Mouse (Mus musculus): ENCODE data around the gene Rab8b.
"Not testable (repeated sequence)": the region's sequence is repeated elsewhere in the genome, so short reads cannot be mapped to it uniquely, and the experiment has no call there.

Gene Rab8b

GRCm38 (mm10) chr9:66917216-66917891 lies 2.1 kb downstream of the Rab8b start:
- DNase-seq, result no peak

GRCm38 (mm10) chr9:66915869-66916785 lies 3.4 kb downstream of the Rab8b start:
- DNase-seq, result no peak

- DNase-seq, result no peak
Observed at GRCm38 (mm10) chr9:66915401-66915800, 4.1 kb downstream of the Rab8b start.

GRCm38 (mm10) chr9:66914540-66914939 lies 4.9 kb downstream of the Rab8b start:
- no peak for DNase-seq

DNA sequence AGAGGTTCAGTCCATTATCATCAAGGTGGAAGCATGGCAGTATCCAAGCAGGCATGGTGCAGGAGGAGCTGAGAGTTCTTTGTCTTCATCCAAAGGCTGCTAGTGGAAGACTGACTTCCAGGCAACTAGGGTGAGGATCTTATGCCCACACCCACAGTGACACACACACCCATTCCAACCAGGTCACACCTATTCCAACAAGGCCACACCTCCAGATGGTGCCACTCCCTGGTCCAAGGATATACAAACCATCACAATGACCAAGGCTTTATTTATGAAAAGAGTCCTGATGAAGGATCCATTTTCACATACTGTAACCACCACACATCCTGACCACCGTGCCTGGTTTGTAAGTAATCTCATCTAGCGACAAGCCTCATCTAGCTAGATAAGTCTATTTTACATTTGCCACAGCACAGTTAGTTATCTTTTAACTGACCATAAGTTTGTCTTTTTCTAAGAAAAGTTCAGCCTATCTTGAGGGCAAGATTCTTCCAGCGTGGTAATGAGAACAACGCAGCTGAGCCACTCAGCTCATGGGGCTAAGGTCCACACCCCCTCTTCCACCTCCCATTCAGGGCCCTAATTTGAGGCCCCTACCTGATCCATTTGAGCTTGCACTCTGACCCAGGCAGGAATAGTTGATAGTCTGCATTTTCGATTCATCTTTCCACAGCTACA lies 6.1 kb downstream of the Rab8b start:
- DNase-seq, result not testable (repeated sequence)

- DNase-seq, result no peak
Observed at GRCm38 (mm10) chr9:66912304-66912703, 7.2 kb downstream of the Rab8b start.

- DNase-seq, result no peak
Observed at GRCm38 (mm10) chr9:66910677-66911076, 8.8 kb downstream of the Rab8b start.

- DNase-seq, result no peak
Observed at GRCm38 (mm10) chr9:66909922-66910321, 9.6 kb downstream of the Rab8b start.

- no peak for DNase-seq
Observed at GRCm38 (mm10) chr9:66907746-66908397, 11.6 kb downstream of the Rab8b start.

DNA sequence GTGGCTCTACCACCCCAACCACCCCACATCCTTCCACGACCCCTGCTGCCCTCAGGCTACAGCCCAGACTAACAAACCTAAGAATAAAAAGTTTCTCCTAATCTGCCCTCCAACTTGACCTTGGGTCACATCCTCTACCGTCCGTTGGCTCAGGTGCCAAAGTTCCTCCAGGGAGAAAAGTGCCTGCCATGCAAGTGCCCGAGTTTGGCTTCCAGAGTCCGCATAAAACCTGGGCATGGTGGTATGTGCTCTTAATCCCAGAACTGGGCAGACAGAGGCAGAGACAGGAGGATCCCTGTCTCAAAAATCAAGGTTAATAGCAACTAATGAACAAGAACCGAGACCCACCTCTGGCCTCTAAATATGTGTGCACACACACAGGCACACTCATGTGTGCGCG lies 12.4 kb downstream of the Rab8b start:
- no peak for DNase-seq

DNA sequence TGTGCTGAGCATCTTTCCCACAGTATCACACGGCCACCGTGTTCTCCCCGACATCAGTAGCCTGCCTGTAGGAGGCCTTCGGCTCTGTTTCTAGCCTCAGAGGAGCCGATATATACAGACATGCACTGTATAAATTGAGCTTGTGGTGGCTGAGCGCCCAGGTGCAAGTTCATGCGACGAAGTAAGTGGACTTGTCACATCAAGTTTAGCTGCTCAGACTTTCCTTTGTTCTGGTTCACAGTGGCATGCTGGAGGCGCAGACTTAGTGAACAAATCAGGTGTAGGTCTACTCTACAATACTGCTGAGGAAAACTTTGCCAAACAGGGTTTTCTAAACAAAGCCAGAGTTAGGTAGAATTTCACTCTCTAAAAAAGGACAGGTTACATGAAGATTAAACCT lies 13.5 kb downstream of the Rab8b start:
- DNase-seq, result no peak

- DNase-seq, result no peak
Observed at GRCm38 (mm10) chr9:66899526-66899925, 20.0 kb downstream of the Rab8b start.

- DNase-seq, result no peak
Observed at GRCm38 (mm10) chr9:66899072-66899471, 20.4 kb downstream of the Rab8b start.

DNA sequence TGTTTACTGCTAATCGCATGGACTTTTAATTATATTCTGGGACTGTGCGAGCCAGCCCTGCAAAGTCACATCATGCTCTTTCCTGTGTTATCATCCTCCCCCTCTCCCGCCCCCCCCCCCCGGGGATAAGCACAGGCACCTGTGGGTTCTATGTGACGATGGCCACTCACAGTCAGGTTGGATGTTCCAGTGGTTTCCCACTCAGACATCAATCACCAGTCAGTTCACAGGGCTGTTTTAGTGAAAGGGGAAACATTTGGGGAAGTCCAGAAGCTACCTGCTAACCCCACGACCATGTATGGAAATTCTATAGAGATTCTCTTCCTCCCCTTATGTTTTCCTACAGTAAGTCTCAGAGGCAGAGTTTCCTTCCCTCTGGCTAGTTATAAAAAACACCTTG lies 21.6 kb downstream of the Rab8b start:
- no peak for DNase-seq

GRCm38 (mm10) chr9:66896951-66897350 lies 22.5 kb downstream of the Rab8b start:
- DNase-seq, result no peak

DNA sequence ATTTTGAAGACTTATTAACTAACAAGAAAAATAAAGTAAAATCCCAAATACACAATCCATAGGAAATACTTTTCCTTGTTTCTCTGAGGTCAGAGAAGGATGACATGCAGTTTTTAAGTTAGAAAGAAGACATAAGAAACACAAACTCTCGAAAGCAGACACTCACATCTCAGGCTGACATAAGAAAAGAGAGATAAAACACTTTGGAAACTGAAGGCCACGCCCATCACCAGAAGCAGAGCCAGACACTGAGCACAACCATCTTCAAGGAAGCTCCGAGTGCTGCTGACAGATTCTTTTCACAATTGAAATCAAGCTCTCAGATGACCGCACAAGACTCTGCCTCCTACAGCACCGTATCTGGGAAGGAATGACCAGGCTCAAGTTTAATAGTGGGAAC lies 23.5 kb downstream of the Rab8b start:
- DNase-seq, result no peak

- no peak for DNase-seq
Observed at GRCm38 (mm10) chr9:66895035-66895779, 24.3 kb downstream of the Rab8b start.

DNA sequence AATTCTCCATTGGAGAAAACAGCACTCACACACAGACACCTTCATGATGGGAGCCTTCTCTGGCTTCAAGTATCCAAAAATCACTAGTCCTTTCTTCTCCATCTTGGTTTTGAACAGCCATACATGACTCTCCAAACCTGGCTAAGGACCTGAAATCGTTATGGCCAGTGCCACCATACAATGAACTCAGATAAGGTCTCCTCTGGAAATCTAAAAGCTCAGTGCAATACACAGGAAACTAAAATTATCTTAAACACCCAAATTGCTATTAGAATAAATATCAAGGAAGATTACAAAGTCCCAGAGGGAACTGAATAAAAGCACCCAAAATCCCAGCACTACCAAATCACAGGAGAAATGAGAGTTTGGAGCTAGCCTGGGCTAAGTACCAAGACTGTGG lies 25.1 kb downstream of the Rab8b start:
- no peak for DNase-seq

- DNase-seq, result not testable (repeated sequence)
Observed at GRCm38 (mm10) chr9:66892456-66892855, 27.0 kb downstream of the Rab8b start.

DNA sequence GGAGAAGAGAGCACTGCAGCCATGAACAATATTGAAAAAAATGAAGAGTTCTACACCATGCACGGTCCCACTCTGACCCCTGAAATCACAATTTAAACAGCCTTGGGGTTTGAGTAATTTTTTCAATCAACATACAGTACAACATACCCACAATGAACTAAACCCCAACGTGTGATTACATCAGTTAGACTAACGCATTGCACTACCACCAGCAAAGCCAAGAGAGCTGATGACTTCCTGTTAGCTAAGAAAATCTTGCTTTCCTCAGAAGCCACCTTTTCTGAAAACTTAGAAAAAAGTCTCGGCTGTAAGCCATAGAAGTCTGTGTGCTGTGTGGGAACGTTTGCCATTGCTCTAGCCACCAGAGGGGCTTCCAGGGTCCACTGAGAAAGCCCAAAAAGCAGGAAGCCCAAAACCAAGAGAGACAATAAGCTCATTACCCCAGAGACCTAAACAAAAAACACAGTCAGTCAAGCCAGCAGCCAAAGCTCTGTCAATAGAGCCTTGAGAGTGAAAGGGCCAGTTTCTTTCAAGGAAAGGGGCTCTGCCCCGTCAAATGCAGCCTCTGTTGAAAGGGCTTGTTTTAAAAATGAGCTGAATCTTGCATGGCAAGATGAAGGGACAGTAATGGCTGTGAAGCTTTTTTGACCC lies 31.4 kb downstream of the Rab8b start:
- no peak for DNase-seq

DNA sequence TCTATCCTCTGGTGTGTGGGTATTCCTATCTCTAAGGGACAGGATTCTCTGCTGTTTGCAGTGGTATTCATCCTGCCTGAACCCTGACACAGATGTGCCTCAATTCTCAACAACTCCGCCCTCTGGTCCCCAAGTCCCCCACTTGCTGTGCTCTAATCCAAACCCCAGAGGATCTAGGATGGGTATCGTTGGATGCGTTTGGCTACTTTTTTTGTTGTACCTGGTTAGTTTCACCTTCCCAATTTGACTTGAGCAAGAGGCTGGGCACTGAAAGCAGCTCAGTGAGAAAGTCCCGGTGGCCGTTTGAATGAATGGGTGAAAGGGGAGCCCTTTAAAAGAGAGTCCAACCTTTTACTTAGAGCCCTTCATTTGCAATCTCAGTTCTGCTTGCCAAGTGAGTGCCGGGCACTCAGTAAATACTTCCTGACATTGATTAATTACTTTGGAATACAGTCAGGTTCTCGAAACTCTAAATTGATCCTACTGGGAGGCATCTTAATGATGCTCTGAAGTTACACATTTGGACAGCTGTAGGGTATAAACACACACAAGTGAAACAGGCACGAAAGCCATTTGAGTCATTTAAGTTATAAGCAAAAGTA lies 32.1 kb downstream of the Rab8b start:
- no peak for DNase-seq
